Mouse (Mus musculus) cerebellum, adult 2 months (tissue): ENCODE measurements around the gene Dcdc2c.

Experiments used
- CTCF ChIP-seq: fragments of 200-500 bp; IDR thresholded peaks from 2 replicates; pipeline ENCODE4 v1.5.1; 2011; ENCODE audit warnings: low read depth, mild to moderate bottlenecking, control low read depth, low read length, moderate library complexity, borderline replicate concordance; ENCODE audit not compliant: insufficient read depth
- POLR2A ChIP-seq: fragments of 200-500 bp; IDR thresholded peaks from 2 replicates; pipeline ENCODE4 v1.6.1; 2011; ENCODE audit warnings: low read length, control low read depth, borderline replicate concordance; ENCODE audit not compliant: insufficient read depth

DNA sequence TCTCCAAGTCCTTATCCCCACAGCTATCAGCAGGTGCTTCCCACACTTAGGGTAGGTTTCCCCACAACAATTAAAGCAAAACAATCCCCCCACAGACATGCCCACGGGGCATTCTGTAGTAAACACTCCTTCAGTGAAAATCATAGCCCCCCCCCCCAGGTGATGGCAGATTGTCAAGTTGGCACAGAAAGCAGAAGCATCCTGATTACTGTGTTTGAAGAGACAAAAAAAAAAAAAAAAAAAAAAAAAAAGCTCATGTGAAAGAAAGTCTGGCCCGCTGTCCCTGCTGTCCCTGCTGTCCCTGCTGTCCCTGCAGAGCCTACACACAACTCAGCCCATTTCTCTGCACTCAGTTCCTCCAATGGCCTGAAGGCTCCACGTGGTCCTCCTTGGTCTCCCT, 31.8 kb upstream of the Dcdc2c start:
- TF ChIP-seq CTCF (no peak), POLR2A (no peak)
